Mouse (Mus musculus) MEL-GATA-1-ER (cell line): ENCODE data around the gene Il21r.
A peak's percentile ranks its signal among the peaks of the same experiment; 100 is the strongest.

Source experiments
- DNase-seq: peaks from one replicate; pipeline ENCODE4 v3.0.0-alpha.2; 2012; ENCODE audit warnings: low read depth; ENCODE audit errors: extremely low read depth

Il21r gene

GRCm38 (mm10) chr7:125603185-125603631, at the start of gene Il21r:
Gene Il21r (plus strand): TSS chr7:125603429.
- no peak for DNase-seq

- no peak for DNase-seq
Measured at GRCm38 (mm10) chr7:125553653-125554428, 49.4 kb upstream of the Il21r start.

GRCm38 (mm10) chr7:125554456-125555114, 48.6 kb upstream of the Il21r start:
- no peak for DNase-seq

GRCm38 (mm10) chr7:125555351-125555872, 47.8 kb upstream of the Il21r start:
- peak; percentile 66 for DNase-seq

- peak; percentile 20 for DNase-seq
Measured at GRCm38 (mm10) chr7:125556096-125556495, 47.1 kb upstream of the Il21r start.

- no peak for DNase-seq
Measured at GRCm38 (mm10) chr7:125556865-125557264, 46.4 kb upstream of the Il21r start.

GRCm38 (mm10) chr7:125558401-125558945, 44.8 kb upstream of the Il21r start:
- no peak for DNase-seq

- no peak for DNase-seq
Measured at GRCm38 (mm10) chr7:125558997-125559396, 44.2 kb upstream of the Il21r start.

GRCm38 (mm10) chr7:125559537-125559936, 43.7 kb upstream of the Il21r start:
- DNase-seq = no peak

- no peak for DNase-seq
Measured at GRCm38 (mm10) chr7:125560146-125560785, 43.0 kb upstream of the Il21r start.

GRCm38 (mm10) chr7:125561085-125561690, 42.0 kb upstream of the Il21r start:
- DNase-seq = peak; percentile 83

- no peak for DNase-seq
Measured at GRCm38 (mm10) chr7:125562413-125562812, 40.8 kb upstream of the Il21r start.

- DNase-seq = no peak
Measured at GRCm38 (mm10) chr7:125563093-125563492, 40.1 kb upstream of the Il21r start.

GRCm38 (mm10) chr7:125564316-125565024, 38.8 kb upstream of the Il21r start:
- DNase-seq = no peak

GRCm38 (mm10) chr7:125565516-125566285, 37.5 kb upstream of the Il21r start:
- DNase-seq = no peak

GRCm38 (mm10) chr7:125566420-125566819, 36.8 kb upstream of the Il21r start:
- no peak for DNase-seq

GRCm38 (mm10) chr7:125568888-125569287, 34.3 kb upstream of the Il21r start:
- DNase-seq = no peak

GRCm38 (mm10) chr7:125571891-125572290, 31.3 kb upstream of the Il21r start:
- no peak for DNase-seq

- no peak for DNase-seq
Measured at GRCm38 (mm10) chr7:125572737-125573136, 30.5 kb upstream of the Il21r start.

GRCm38 (mm10) chr7:125573849-125574248, 29.4 kb upstream of the Il21r start:
- no peak for DNase-seq
